Mouse (Mus musculus): ENCODE results near the gene Znrf1.
A peak's percentile ranks its signal among the peaks of the same experiment; 100 is the strongest.
"Not testable (repeated sequence)": the region's sequence is repeated elsewhere in the genome, so short reads cannot be mapped to it uniquely, and the experiment has no call there.

The Znrf1 gene

GRCm38 (mm10) chr8:111536031-111536977 lies at the start of gene Znrf1:
Gene Znrf1, plus strand, starts transcription at chr8:111536097.
- peak; percentile 53 for DNase-seq (ENCODE audit: low spot score)

- no peak for DNase-seq (ENCODE audit: low spot score)
These were observed 45.8 kb upstream of the Znrf1 start for GRCm38 (mm10) chr8:111490034-111490591.

GRCm38 (mm10) chr8:111491191-111491590 lies 44.7 kb upstream of the Znrf1 start:
- DNase-seq (ENCODE audit: low spot score): no peak

- DNase-seq (ENCODE audit: low spot score): no peak
These were observed 43.4 kb upstream of the Znrf1 start for GRCm38 (mm10) chr8:111492508-111492907.

GRCm38 (mm10) chr8:111493176-111493575 lies 42.7 kb upstream of the Znrf1 start:
- DNase-seq (ENCODE audit: low spot score): no peak

- no peak for DNase-seq (ENCODE audit: low spot score)
These were observed 39.6 kb upstream of the Znrf1 start for GRCm38 (mm10) chr8:111496326-111496725.

GRCm38 (mm10) chr8:111498249-111498648 lies 37.6 kb upstream of the Znrf1 start:
- not testable (repeated sequence) for DNase-seq (ENCODE audit: low spot score)

- DNase-seq (ENCODE audit: low spot score): no peak
These were observed 34.0 kb upstream of the Znrf1 start for GRCm38 (mm10) chr8:111501724-111502464.

- no peak for DNase-seq (ENCODE audit: low spot score)
These were observed 27.3 kb upstream of the Znrf1 start for GRCm38 (mm10) chr8:111508566-111508965.

GRCm38 (mm10) chr8:111509278-111509677 lies 26.6 kb upstream of the Znrf1 start:
- DNase-seq (ENCODE audit: low spot score): no peak

- DNase-seq (ENCODE audit: low spot score): no peak
These were observed 25.5 kb upstream of the Znrf1 start for GRCm38 (mm10) chr8:111510401-111510800.

- no peak for DNase-seq (ENCODE audit: low spot score)
These were observed 23.0 kb upstream of the Znrf1 start for GRCm38 (mm10) chr8:111512941-111513340.

- no peak for DNase-seq (ENCODE audit: low spot score)
These were observed 22.5 kb upstream of the Znrf1 start for GRCm38 (mm10) chr8:111513446-111513845.

- peak; percentile 8 for DNase-seq (ENCODE audit: low spot score)
These were observed 19.4 kb upstream of the Znrf1 start for GRCm38 (mm10) chr8:111516451-111517035.

- DNase-seq (ENCODE audit: low spot score): no peak
These were observed 18.4 kb upstream of the Znrf1 start for GRCm38 (mm10) chr8:111517466-111517865.

- peak; percentile 94 for DNase-seq (ENCODE audit: low spot score)
These were observed 14.0 kb upstream of the Znrf1 start, which contains the start of gene Wdr59 for GRCm38 (mm10) chr8:111521713-111522429. Gene Wdr59, minus strand, starts transcription at chr8:111522092.

- no peak for DNase-seq (ENCODE audit: low spot score)
These were observed 9.4 kb upstream of the Znrf1 start for GRCm38 (mm10) chr8:111526403-111527024.

GRCm38 (mm10) chr8:111527149-111527548 lies 8.7 kb upstream of the Znrf1 start:
- no peak for DNase-seq (ENCODE audit: low spot score)

- DNase-seq (ENCODE audit: low spot score): no peak
These were observed 7.8 kb upstream of the Znrf1 start for GRCm38 (mm10) chr8:111528071-111528470.

- DNase-seq (ENCODE audit: low spot score): no peak
These were observed 4.7 kb upstream of the Znrf1 start for GRCm38 (mm10) chr8:111531191-111531590.

GRCm38 (mm10) chr8:111531621-111532020 lies 4.3 kb upstream of the Znrf1 start:
- no peak for DNase-seq (ENCODE audit: low spot score)
